Mouse (Mus musculus): ENCODE results near the gene Cfap45. TPM values are rescaled to one million over a fixed set of nuclear protein-coding genes. Genes with fewer than 3 reads are reported as not detected.

The Cfap45 gene
- polyA plus RNA-seq, 1 experiment, result not detected

- H3K79me2 ChIP-seq (ENCODE audit: control insufficient read depth, insufficient read depth), result no peaks in the 10 kb centered on the region
Measured at GRCm38 (mm10) chr1:172567758-172568157, 47.2 kb downstream of the Cfap45 start.

GRCm38 (mm10) chr1:172580116-172580515, 59.5 kb downstream of the Cfap45 start:
- no peak overlapping the region for H3ac ChIP-seq (ENCODE audit: control insufficient read depth, insufficient read length, low read depth)
- H3K4me3 ChIP-seq (ENCODE audit: insufficient read depth, poor library complexity, severe bottlenecking), result no peak overlapping the region
- no peaks in the 10 kb centered on the region for H3K36me3 ChIP-seq (ENCODE audit: control insufficient read depth, insufficient read depth)
- no peak for TF ChIP-seq USF1 (IDR thresholded peaks at IDR 0.05; ENCODE audit: low read depth)
- peak; percentile 69 for TF ChIP-seq CEBPB (IDR thresholded peaks at IDR 0.05; ENCODE audit: low read depth)
- H3K79me3 ChIP-seq (ENCODE audit: low read depth), result no peaks in the 10 kb centered on the region
- no peaks in the 10 kb centered on the region for H3K27me3 ChIP-seq (ENCODE audit: control insufficient read depth, insufficient read depth, insufficient read length)
- H3K79me2 ChIP-seq (ENCODE audit: control insufficient read depth, insufficient read depth), result no peaks in the 10 kb centered on the region

More at GRCm38 (mm10) chr1:172567758-172568157, 47.2 kb downstream of the Cfap45 start:
- Histone ChIP-seq H3K27me3 (ENCODE audit: control insufficient read depth, insufficient read depth, insufficient read length) (no peaks in the 10 kb centered on the region), H3K4me3 (ENCODE audit: insufficient read depth, poor library complexity, severe bottlenecking) (no peak overlapping the region), H3K79me3 (ENCODE audit: low read depth) (no peaks in the 10 kb centered on the region), H3K36me3 (ENCODE audit: control insufficient read depth, insufficient read depth) (no peaks in the 10 kb centered on the region), H3ac (ENCODE audit: control insufficient read depth, insufficient read length, low read depth) (no peak overlapping the region)
- TF ChIP-seq USF1 (IDR thresholded peaks at IDR 0.05; ENCODE audit: low read depth) (no peak), FOSL1 (IDR thresholded peaks at IDR 0.05; ENCODE audit: insufficient read depth, low read length, poor library complexity, severe bottlenecking) (no peak), CTCF (IDR thresholded peaks at IDR 0.05; ENCODE audit: control insufficient read depth, insufficient read depth, insufficient read length) (no peak), CEBPB (IDR thresholded peaks at IDR 0.05; ENCODE audit: low read depth) (no peak), MAX (IDR thresholded peaks at IDR 0.05) (no peak), MYOD1 (IDR thresholded peaks at IDR 0.05; ENCODE audit: control insufficient read depth, insufficient read length, low read depth) (no peak), MYOG (IDR thresholded peaks at IDR 0.05; ENCODE audit: control insufficient read depth, extremely low read depth, insufficient read length) (no peak)

GRCm38 (mm10) chr1:172582436-172582835, 61.8 kb downstream of the Cfap45 start:
- no peak for TF ChIP-seq FOSL1 (IDR thresholded peaks at IDR 0.05; ENCODE audit: insufficient read depth, low read length, poor library complexity, severe bottlenecking)
- no peak for TF ChIP-seq USF1 (IDR thresholded peaks at IDR 0.05; ENCODE audit: low read depth)
- TF ChIP-seq MYOD1 (IDR thresholded peaks at IDR 0.05; ENCODE audit: control insufficient read depth, insufficient read length, low read depth), result no peak
- no peak for TF ChIP-seq MAX (IDR thresholded peaks at IDR 0.05)
- TF ChIP-seq CEBPB (IDR thresholded peaks at IDR 0.05; ENCODE audit: low read depth), result no peak
- no peak for TF ChIP-seq MYOG (IDR thresholded peaks at IDR 0.05; ENCODE audit: control insufficient read depth, extremely low read depth, insufficient read length)
- TF ChIP-seq CTCF (IDR thresholded peaks at IDR 0.05; ENCODE audit: control insufficient read depth, insufficient read depth, insufficient read length), result no peak
- H3K79me2 ChIP-seq (ENCODE audit: control insufficient read depth, insufficient read depth), result no peaks in the 10 kb centered on the region
- no peak overlapping the region for H3K4me3 ChIP-seq (ENCODE audit: insufficient read depth, poor library complexity, severe bottlenecking)
- H3K27me3 ChIP-seq (ENCODE audit: control insufficient read depth, insufficient read depth, insufficient read length), result no peaks in the 10 kb centered on the region
- H3ac ChIP-seq (ENCODE audit: control insufficient read depth, insufficient read length, low read depth), result no peak overlapping the region
- no peaks in the 10 kb centered on the region for H3K36me3 ChIP-seq (ENCODE audit: control insufficient read depth, insufficient read depth)
- no peaks in the 10 kb centered on the region for H3K79me3 ChIP-seq (ENCODE audit: low read depth)

GRCm38 (mm10) chr1:172584271-172584670, 63.7 kb downstream of the Cfap45 start:
- no peak for TF ChIP-seq MYOG (IDR thresholded peaks at IDR 0.05; ENCODE audit: control insufficient read depth, extremely low read depth, insufficient read length)
- TF ChIP-seq CEBPB (IDR thresholded peaks at IDR 0.05; ENCODE audit: low read depth), result no peak
- no peak for TF ChIP-seq USF1 (IDR thresholded peaks at IDR 0.05; ENCODE audit: low read depth)
- TF ChIP-seq CTCF (IDR thresholded peaks at IDR 0.05; ENCODE audit: control insufficient read depth, insufficient read depth, insufficient read length), result no peak
- Histone ChIP-seq H3K79me3 (ENCODE audit: low read depth) (no peaks in the 10 kb centered on the region), H3K4me3 (ENCODE audit: insufficient read depth, poor library complexity, severe bottlenecking) (no peak overlapping the region), H3K27me3 (ENCODE audit: control insufficient read depth, insufficient read depth, insufficient read length) (no peaks in the 10 kb centered on the region), H3K36me3 (ENCODE audit: control insufficient read depth, insufficient read depth) (no peaks in the 10 kb centered on the region), H3K79me2 (ENCODE audit: control insufficient read depth, insufficient read depth) (no peaks in the 10 kb centered on the region), H3ac (ENCODE audit: control insufficient read depth, insufficient read length, low read depth) (no peak overlapping the region)

- H3K36me3 ChIP-seq (ENCODE audit: control insufficient read depth, insufficient read depth), result no peaks in the 10 kb centered on the region
- H3K4me3 ChIP-seq (ENCODE audit: insufficient read depth, poor library complexity, severe bottlenecking), result no peak overlapping the region
- no peaks in the 10 kb centered on the region for H3K79me2 ChIP-seq (ENCODE audit: control insufficient read depth, insufficient read depth)
- no peaks in the 10 kb centered on the region for H3K79me3 ChIP-seq (ENCODE audit: low read depth)
- no peaks in the 10 kb centered on the region for H3K27me3 ChIP-seq (ENCODE audit: control insufficient read depth, insufficient read depth, insufficient read length)
- TF ChIP-seq USF1 (IDR thresholded peaks at IDR 0.05; ENCODE audit: low read depth), result no peak
- TF ChIP-seq MYOD1 (IDR thresholded peaks at IDR 0.05; ENCODE audit: control insufficient read depth, insufficient read length, low read depth), result no peak
- TF ChIP-seq CEBPB (IDR thresholded peaks at IDR 0.05; ENCODE audit: low read depth), result no peak
- no peak for TF ChIP-seq CTCF (IDR thresholded peaks at IDR 0.05; ENCODE audit: control insufficient read depth, insufficient read depth, insufficient read length)
- no peak for TF ChIP-seq FOSL1 (IDR thresholded peaks at IDR 0.05; ENCODE audit: insufficient read depth, low read length, poor library complexity, severe bottlenecking)
- no peak for TF ChIP-seq MAX (IDR thresholded peaks at IDR 0.05)
- no peak for TF ChIP-seq MYOG (IDR thresholded peaks at IDR 0.05; ENCODE audit: control insufficient read depth, extremely low read depth, insufficient read length)
- no peak overlapping the region for H3ac ChIP-seq (ENCODE audit: control insufficient read depth, insufficient read length, low read depth)
Measured at GRCm38 (mm10) chr1:172585026-172585425, 64.4 kb downstream of the Cfap45 start.

All from C2C12 (cell line).